Mouse (Mus musculus) testis, adult 2 months (tissue): ENCODE data around the gene Asic2.

ENCODE experiments used
- CTCF ChIP-seq: fragments of 200-500 bp; IDR thresholded peaks from 2 replicates; pipeline ENCODE4 v1.5.1; 2012; ENCODE audit warnings: low read depth, mild to moderate bottlenecking, inconsistent platforms, low read length, moderate library complexity; ENCODE audit not compliant: control insufficient read depth, insufficient read depth, insufficient replicate concordance
- POLR2A ChIP-seq: fragments of 200-500 bp; IDR thresholded peaks from 2 replicates; pipeline ENCODE4 v1.6.1; 2012; ENCODE audit warnings: low read depth, mild to moderate bottlenecking, inconsistent platforms, low read length, moderate library complexity; ENCODE audit not compliant: control insufficient read depth

DNA sequence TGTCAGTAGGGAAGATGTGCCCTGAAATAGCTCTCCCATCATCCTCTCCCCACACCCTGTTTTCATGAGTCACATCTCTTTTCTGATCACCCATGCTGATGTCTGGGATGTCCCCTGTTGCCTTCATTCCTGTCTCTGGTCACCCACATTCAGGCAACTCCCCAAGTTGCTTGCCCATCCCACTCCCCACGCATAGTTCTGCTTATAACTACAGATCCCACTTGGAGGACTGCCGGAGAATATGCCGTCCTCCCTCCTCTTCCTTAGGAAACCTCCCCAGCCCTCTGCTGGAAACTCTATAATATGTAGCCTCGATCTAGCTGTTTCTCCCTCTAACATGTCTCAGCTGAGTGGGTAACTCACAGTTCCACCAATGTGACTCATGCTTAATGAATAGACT is 167.4 kb downstream of the Asic2 start:
- TF ChIP-seq POLR2A (no peak), CTCF (no peak)
